Mouse (Mus musculus) heart, adult 9 months (tissue): ENCODE data around the gene Rps11.
"Not testable (repeated sequence)": the region's sequence is repeated elsewhere in the genome, so short reads cannot be mapped to it uniquely, and the experiment has no call there.

Experiments
- DNase-seq, 2 experiments: peaks; one replicate each; pipeline ENCODE4 v3.0.0; 2022; ENCODE audit warnings: low spot score in 2 of 2

The Rps11 gene

DNA sequence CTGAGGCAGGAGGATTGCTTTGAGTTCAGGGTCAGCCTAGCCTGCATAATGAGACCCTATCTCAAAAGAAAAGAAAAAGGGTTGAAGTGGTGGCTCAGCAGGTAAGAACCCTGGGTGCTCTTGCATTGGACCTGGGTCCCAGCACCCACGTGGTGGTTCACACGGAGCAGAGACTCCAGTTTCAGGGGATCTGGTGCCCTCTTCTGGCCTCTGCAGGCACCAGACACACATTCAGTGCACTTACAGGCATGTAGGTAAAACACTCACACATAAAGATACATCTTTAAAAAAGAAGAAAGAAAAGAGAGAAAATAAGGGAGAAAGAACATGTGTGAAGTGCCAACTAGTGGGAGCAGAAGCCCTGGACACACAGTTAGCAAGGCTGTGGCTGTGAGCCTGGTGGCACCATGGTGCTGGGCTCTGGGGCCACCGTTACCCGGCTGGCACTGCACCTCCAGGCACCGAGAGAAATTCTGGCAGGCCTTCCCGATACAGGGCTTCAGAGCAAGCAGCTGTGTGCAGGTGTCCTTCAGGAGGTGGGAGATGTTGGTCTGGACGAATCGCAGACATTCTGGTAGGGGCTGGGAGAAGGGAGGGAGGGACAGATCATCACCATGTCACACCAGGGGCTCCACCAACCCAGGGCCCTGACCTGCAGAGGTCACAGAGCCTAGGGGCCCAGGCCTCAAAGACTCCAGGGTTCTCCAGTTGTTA lies 9.4 kb upstream of the Rps11 start:
- no peak for DNase-seq

DNA sequence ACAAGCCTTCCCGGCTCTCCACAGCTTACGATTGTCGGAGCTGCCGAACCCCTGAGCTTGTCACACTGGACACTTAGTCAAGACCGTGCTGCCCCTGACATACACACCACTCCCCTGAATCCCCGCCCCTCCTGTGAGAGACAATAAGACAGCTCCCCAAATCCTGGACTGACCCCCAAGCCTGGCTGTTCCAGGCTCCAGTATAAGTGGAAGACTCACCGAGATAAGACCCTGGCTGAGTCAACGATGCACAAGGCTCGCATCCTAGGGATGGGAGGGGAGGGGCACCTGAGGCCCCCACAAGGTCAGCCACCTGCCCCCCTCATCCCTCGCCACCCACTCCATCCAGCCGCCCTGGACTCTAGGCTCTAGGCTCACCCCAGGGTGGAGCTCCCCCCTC lies 7.6 kb upstream of the Rps11 start:
- DNase-seq, result no peak

DNA sequence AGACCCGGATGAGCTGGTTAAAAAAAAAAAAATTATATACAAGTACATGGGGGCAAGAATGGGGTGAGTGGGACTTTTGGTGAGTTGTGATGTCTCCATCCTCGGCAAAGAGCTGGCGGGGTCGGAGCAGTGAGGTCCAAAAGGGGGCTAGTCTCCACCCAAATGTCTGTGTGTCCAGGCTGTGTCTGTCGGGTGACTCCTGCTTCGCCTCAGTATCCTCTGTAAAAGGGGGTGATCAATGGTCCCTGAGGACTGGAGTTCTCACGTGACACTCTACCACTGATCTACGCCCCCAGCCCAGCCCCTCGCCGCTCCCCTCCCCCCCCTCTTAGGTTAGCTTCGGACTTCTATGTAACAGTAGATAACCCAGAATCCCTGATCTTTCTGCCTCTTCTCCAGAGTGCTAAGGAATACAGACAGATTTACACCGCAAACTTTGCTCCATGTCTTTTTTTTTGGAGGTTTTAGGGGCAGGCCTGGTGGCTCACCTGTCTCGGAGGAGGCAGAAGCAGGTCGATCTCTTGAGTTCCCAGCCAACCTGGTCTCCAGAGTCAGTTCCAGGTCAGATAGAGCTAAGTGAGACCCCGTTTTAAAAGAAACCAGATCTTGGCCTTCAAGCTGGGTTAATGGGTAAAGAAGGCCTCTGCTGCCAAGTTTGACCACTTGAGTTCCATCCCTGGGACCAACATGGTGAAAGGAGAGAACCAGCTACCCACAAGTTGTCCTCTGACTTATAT lies 5.7 kb upstream of the Rps11 start:
- no peak for DNase-seq

DNA sequence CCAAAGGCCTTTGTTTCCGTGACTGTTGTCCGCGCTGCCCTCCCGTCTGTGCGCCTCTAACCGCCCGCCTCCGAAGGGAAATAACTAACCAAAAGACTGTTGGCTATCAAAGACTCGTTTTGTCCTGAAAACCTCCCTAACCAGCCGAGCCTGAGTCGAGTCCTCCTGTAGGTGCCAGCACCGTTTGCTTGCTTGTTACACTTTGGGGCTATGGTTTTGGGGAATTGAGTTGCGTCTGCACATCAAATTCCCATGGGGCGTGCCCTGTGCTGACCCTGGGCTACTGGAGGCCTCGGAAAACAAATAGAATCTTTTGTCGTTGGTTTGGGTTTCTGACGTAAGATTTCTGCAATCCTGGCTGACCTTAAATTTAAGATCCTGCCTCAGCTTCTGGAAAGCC lies 5.1 kb upstream of the Rps11 start:
- peak in 1 of 2 experiments; percentile 60 for DNase-seq

DNA sequence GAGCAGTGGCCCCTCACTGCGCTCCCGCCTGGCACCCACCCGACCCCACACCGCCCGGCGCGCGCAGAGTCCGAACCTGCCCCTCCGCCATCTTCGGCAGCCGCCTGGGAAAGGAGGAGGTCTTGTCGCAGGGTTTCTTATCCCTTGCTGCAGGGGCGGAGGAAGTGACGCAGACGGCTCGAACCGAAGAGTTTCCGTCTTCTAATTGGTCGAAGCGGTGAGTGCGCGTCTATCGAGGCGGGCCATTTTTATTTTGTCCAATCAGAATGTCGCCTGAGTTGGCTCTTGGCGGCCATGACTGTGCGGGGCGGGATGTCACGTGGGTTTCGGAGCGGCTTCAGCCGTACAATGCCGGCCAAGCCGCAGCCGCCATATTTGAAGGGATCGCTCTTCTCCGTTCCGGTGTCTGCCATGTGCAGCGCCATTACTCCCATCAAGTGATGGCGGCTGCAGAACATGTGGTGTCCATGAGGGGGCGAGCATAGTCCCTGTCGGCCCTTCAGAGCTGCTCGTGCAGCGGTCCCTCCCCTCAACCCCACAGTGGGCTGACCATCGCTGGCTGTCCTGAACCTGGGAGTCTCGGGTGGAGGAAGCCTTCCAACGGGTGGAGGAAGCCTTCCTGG lies 4.5 kb upstream of the Rps11 start, which contains the start of gene Rpl13a:
TSS of gene Rpl13a (minus strand) at position 138 of the 623 bp plus-strand sequence.
- DNase-seq, result peak; percentile 100

DNA sequence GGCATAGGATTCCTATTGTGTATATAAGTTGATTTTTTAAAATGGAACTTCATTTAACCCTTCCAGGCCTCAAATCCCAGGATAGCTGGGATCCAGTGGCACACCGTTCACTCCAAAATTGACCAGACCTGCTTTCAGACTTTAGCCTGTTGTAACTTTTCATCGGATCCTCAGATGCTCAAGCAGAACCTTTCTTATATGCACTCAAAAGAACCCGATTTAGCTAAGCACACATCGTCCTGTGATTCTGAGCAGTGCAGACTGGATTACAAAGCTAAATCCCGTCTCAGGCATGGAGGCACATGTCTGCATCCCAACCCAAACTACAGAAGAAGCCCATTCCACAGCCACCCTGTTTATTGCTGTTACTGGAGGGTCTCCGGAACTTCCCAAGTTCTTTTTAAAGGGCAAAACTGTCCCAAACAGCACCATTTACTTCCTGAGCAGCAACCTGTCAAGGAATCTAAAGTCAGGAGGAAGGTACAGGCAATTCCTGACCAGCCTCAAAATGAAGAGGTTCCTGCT lies 3.5 kb upstream of the Rps11 start:
- no peak for DNase-seq

DNA sequence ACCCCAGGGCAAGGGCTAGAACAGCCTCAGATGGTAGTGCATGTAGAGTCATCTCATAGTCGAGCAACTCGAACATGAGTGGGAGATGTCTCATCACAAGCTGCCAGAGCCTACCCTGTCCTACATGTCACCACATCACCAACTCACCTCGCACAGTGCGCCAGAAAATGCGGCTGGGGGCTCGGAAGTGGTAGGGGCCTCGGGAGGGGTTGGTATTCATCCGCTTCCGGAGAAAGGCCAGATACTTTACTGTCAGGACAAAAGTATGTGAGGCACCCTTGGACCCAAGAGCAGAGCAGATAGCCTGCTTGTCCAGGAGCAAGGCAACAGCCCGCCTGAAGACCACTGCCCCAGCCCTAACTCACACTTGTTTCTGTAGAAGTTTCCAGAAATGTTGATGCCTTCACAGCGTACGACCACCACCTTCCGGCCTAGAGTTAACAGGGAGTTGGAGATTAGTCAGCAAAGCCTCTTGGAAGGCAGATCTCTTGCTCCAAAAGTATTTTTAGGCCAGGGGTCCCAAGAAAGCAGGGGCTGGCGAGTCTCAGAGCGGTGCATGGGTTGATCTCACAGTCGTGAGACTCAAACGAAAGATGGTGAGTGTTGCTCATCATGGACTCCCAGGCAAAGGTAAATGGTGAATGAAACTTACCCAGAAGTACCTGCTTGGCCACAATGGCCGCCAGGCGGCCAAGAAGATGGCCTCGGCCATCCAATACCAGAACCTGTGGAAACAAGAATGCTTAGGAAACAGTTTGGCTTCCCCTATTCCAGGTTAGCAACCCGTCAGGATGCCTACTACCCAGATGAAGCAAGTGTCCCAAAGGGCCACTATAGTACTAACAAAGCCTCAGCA lies 2.8 kb upstream of the Rps11 start:
- no peak for DNase-seq

DNA sequence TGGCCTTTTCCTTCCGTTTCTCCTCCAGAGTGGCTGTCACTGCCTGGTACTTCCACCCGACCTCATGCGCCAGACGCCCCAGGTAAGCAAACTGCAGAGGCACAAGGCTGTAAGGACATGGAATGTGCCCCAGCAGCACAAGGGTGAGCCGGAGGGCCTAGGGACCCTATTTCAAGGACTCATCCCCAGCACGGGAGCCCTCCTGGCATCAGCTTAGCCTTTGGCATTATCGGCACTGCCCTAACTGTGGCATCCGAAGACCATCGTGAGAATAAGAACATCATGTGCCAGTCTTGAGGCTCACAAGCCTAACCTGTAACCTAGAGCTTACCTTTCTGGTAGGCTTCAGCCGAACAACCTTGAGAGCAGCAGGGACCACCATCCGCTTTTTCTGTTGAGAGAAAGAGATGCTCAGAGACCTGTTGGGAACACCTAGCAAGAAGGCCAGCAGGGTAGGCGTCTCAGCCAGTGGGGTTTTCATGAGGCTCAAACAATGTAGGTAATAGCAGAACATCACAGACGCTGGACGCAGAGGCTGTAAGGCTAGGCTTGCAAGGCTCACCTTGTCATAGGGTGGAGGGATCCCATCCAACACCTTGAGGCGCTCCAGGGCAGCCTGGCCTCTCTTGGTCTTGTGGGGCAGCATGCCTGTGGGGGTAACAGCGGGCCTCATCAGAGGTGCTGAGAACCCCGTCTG lies 2.1 kb upstream of the Rps11 start:
- DNase-seq, result no peak

DNA sequence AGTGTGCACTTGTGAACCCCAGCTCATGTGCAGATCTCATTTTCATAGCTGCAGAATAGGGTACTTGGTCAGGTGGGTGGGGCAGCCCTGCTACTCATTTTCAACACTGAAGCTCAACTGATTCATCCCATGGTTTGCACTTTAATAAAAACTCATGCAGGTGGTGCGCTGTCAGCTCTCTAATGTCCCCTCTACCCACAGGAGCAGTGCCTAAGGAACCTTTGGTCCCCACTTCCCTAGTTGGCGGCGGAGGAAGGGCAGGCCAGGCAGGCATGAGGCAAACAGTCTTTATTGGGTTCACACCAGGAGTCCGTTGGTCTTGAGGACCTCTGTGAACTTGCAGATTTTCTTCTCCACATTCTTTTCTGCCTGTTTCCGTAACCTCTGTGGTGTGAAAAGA lies 1.4 kb upstream of the Rps11 start:
- not testable (repeated sequence) for DNase-seq

DNA sequence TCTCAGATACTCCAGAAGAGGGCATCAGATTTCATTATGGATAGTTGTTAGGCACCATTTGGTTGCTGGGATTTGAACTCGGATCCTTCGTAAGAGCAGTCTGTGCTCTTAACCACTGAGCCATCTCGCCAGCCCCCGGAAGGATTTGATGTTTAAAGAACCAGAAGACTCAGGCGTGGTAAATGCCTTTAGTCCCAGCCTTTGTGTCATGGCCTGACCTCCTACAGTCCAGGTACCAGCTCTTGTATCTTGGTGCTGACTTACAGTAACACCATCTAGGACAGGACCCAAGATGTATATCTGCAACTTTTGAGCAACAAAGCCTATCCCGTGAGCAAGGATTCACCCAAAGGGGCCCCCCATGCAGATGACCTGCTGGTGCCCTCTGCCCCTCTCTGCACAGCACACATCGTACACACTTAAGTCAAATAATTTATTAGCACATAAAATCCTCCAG lies 933 bp upstream of the Rps11 start:
- DNase-seq, result no peak

DNA sequence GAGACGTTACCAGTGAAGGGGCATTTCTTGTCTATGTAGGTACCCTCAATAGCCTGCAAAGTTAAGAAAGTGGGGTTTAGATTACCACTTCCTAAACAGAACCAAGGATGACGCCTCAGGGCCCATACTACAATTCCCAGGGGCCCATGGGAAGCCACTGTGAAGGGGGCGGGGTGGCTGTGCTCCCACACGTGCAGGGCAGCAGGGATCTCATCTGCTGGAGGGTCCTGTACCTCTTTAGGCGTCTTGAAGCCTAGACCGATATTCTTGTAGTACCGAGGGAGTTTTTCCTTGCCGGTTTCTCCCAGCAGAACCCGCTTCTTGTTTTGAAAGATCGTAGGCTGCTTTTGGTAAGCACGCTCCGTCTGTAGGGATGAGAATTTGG lies 1.1 kb downstream of the Rps11 start:
- DNase-seq, result no peak

DNA sequence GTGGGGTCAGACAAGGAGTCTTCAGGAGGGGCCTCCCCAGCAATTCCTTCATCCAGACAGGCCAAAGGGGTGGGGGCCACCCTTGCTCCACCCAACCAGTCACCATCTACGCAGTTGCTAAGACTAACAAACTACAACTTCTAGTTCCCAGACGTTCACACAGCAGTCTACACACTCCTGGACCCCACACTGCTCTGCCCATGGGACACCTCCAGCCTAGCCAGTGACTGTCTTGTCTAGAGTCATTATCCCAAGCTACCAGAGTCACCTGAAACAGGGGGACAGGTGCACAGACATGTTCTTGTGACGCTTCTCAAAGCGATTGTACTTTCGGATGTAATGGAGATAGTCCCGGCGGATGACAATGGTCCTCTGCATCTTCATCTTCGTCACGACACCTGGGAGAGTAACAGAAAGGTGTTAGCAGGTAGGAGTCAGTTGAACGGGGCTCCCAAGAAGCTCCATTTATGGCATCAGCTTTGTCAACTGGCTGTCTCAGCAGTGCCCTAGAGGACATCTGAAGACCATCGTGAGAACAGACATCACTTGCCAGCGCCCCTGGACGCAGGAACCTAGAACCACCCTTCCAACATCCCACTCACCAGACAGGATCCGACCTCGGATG lies 1.6 kb downstream of the Rps11 start:
- DNase-seq, result no peak

DNA sequence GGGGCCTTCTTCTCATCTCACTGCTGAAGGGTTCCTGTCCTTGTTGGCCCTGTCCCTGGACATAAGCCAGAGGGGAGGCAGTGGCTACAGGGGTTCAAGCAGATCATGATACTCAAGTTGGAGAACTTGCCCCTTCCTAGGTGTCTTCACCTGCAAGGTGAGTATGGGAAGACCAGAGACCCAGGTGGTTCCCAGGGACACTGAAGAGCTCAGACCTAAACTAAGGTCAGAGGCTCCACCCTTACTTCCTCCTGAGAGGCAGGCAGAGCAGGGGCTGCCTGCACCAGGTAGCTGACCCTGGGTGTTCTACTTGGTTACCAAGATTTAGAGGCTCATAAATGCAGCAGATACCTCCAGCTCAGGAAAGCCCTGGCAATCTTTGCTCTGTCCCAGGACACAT lies 2.3 kb downstream of the Rps11 start:
- DNase-seq, result no peak

DNA sequence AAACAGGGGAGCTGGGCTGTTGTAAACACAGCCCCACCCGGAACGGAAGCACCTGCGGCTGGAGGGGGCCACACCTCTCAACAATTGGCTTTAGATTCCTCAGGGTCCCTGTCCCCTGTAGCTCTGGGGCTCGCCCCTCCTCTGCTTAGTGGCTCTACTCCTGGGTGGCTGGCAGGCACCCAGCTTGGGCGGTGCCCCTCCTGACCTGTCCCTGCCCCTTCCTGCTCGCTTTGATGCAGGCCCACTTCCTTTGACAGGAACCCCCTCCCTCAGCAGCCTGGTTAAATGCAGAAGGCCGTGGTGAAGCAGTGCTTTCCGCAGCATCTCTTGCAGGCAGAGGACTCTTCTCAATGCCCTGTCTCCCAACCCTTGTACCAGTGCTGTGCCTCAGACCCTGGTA lies 2.8 kb downstream of the Rps11 start:
- DNase-seq, result peak; percentile 71 to 87

DNA sequence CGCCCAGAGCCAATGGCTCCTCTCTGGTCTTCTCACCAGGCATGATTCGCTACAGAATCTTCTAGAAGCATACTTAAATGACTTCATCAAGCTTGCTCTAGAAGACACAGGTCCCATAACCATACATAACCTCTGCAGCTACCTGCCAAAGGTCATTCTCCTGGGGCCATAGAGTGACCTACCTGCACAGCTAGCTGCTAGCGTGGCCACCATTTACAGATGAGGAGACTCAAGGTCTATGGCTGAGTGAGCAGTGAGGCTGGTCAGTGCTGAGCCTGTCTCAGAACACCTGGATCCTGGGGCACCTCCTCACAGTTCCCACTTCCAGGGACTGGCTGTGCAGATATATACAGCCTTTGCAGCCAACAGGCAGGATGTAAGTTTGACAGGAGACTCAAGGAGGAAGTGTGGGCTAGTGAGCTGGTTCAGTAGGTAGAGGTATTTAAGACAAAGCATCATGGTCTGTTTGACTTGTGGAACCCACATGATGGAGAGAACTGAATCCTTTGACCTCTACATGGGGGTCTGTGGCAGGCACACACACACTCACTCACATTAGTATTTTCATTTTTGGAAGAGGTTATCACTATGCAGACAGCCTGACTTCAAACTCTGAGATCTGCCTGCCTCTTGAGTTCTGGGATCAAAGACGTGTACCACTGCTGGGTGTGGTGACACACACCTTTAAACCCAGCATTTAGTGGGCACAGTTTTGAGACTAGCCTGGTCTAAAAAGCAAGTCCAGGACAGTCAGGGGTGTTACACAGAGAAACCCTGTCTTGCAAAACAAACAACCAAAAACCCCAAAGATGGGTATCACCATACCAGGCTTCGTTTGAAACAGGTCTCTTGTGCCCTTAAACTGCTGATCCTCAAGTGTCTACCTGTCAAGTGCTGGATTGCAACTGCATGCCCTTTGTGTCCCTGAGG lies 4.2 kb downstream of the Rps11 start:
- no peak for DNase-seq

DNA sequence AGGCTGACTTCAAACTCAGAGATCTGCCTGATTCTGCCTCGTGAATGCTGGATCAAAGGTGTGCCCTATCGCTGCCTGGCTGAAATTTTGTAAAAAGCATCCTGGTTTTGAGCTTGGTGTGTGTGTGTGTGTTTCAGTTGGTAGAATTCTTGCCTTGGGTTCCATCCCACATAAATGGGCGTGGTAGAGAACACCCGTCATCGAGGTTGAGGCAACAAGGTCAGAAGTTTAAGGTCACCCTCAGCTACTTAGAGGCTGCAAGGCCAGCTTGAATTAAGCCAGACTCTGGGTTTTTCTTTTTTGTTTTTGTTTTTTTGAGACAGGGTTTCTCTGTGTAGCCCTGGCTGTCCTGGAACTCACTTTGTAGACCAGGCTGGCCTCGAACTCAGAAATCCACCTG lies 5.9 kb downstream of the Rps11 start:
- no peak for DNase-seq

DNA sequence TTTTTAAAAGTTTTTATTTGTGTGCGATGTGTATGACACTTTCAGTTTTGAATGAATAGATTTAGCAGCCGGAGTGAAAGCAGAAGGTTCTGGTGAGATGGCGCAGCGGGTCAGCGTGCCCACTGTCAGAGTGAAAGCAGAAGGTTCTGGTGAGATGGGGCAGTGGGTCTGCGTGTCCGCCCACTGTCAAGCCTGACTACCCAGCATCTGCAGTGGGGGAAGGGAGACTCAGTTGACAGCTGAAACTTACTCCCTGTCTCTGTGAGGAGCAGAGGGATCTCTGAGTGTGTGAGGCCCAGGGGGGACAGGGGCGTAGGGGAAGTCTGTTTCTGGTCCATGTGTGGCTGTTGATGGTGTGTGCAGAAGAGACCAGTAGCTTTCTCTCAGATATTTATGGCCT lies 6.7 kb downstream of the Rps11 start:
- no peak for DNase-seq

DNA sequence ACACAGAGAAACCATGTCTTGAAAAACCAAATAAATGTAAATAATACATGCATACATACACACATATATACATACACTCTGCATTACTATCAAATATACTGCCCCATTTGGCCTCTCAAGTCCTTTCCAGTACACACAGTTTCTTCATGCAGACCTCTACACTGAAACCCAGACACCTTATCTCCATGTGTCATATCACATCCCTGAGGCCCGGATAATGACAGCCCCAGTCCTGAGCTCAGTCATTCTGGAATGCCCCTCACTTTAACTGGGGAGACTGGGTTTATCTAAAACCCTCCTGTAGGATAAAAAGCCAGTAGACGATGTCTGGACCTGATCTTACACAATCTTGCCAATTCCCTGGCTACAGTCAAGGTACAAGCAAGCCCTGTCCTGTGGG lies 10.8 kb downstream of the Rps11 start:
- DNase-seq, result no peak

DNA sequence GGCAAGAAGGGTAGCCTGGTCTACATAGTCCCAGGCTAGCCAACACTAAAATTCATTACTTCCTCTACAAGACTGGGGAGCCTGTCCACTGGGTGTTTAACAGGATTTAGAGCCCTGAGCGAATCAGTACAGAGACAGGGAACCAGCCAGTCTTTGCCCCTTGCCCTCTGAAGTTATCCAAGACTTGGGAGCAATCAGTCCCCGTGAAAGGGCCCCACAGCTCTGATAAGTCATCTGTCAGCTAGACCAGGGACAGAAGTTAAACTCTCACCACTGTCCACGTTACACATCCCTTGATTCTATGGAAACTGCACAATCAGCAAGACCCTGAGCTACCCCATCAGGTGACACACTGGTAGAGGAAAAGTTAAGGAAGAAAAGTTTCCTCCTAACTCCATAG lies 11.7 kb downstream of the Rps11 start:
- DNase-seq, result no peak

DNA sequence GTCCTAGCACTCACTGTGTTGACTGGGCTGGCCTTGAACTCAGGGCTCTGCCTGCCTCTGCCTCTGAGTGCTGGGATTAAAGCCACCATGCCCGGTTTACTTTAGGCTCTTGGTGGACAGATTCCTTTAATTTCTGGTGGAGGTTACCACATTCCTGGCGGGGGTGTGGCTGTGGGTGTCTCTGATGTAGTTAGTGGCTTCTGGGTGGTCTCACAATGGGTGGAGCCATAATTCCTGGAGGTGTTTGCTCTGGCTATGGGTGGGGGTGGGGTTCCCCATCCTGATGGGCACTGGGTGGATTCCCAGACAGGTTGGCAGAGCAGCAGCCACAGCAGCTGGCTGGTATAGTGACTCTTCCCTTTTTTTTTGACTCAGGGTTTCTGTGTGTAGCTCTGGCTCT lies 12.3 kb downstream of the Rps11 start:
- DNase-seq, result no peak
